Mouse (Mus musculus): ENCODE measurements around the gene Shank3. TPM values are rescaled to one million over a fixed set of nuclear protein-coding genes. Genes with fewer than 3 reads are reported as not detected.
A peak's percentile ranks its signal among the peaks of the same experiment; 100 is the strongest.

Shank3 gene
- polyA plus RNA-seq (2012; rRNA removed): 6.8 and 8.2 TPM in 2 replicates

GRCm38 (mm10) chr15:89498961-89499688 is at the start of gene Shank3:
Shank3 (plus strand) TSS chr15:89499623.
- Histone ChIP-seq H3K27me3 (ENCODE audit: control insufficient read depth, insufficient read depth, low read length) (peaks cover 6% of the 10 kb centered on the region), H3K4me3 (ENCODE audit: control insufficient read depth, insufficient read depth, low read length) (peak within 1 kb of the TSS; percentile 52), H3K27ac (ENCODE audit: control insufficient read depth, insufficient read depth, low read length) (no peak within 1 kb of the TSS), H3K4me1 (replicated peaks; ENCODE audit: control insufficient read depth, insufficient read depth, low read length) (peaks cover 12% of the 10 kb centered on the region), H3K36me3 (ENCODE audit: control insufficient read depth, insufficient read depth, low read length) (no peaks in the 10 kb centered on the region)
- TF ChIP-seq POLR2A (IDR thresholded peaks at IDR 0.05; ENCODE audit: control insufficient read depth, extremely low read depth, insufficient read depth, low read length, poor library complexity): no peak
- TF ChIP-seq CTCF (IDR thresholded peaks at IDR 0.05; ENCODE audit: borderline replicate concordance, control insufficient read depth, extremely low read depth, insufficient read depth, low read length, poor library complexity): no peak
- WGBS: under 1% methylated on average over 53 of the region's 72 CpGs
- peak; percentile 40 for DNase-seq

GRCm38 (mm10) chr15:89452906-89453864 is 46.2 kb upstream of the Shank3 start:
- Histone ChIP-seq H3K4me3 (ENCODE audit: control insufficient read depth, insufficient read depth, low read length) (no peak overlapping the region), H3K27ac (ENCODE audit: control insufficient read depth, insufficient read depth, low read length) (no peak overlapping the region), H3K4me1 (replicated peaks; ENCODE audit: control insufficient read depth, insufficient read depth, low read length) (peaks cover 8% of the 10 kb centered on the region), H3K27me3 (ENCODE audit: control insufficient read depth, insufficient read depth, low read length) (peaks cover 8% of the 10 kb centered on the region; the same call in 1 of the 2 replicates), H3K36me3 (ENCODE audit: control insufficient read depth, insufficient read depth, low read length) (no peaks in the 10 kb centered on the region)
- no peak for TF ChIP-seq CTCF (IDR thresholded peaks at IDR 0.05; ENCODE audit: borderline replicate concordance, control insufficient read depth, extremely low read depth, insufficient read depth, low read length, poor library complexity)
- no peak for TF ChIP-seq POLR2A (IDR thresholded peaks at IDR 0.05; ENCODE audit: control insufficient read depth, extremely low read depth, insufficient read depth, low read length, poor library complexity)
- 7% methylated on average over 24 of the region's 24 CpGs for WGBS
- peak; percentile 55 for DNase-seq

DNA sequence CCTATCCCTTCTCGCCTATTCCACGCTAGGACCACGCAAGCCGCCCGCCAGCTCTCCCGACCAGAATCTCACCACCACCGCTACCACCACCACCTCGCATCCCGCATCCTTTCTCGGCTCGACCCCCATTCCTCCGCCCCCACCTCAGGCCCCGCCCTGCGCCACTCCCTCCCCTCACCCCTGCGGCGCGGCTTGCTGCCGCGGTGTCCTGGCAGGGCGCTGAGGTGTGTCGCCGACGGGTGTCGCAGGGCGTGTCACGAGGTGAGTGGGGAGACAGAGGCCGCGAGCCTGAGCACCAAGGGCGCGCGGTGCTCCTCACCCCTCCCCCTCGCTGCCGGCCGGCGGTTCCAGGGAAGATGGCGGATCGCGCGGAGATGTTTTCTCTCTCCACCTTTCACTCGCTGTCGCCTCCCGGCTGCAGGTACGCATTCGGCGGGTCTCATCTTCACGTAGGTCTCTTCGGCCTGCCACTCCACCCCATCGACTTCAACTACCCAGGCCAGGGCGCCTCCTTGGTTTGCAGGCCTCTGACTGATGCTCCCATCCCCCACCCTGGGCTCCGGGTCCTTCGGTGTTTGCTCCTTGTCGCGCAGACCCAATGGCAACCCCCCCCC is 45.5 kb upstream of the Shank3 start, which contains the start of gene Mapk8ip2:
Gene Mapk8ip2, plus strand, starts transcription at position 49 of the 614 bp plus-strand sequence.
- Histone ChIP-seq H3K4me1 (replicated peaks; ENCODE audit: control insufficient read depth, insufficient read depth, low read length) (peaks cover 11% of the 10 kb centered on the region), H3K36me3 (ENCODE audit: control insufficient read depth, insufficient read depth, low read length) (no peaks in the 10 kb centered on the region), H3K27me3 (ENCODE audit: control insufficient read depth, insufficient read depth, low read length) (peaks cover 8% of the 10 kb centered on the region; the same call in 1 of the 2 replicates), H3K27ac (ENCODE audit: control insufficient read depth, insufficient read depth, low read length) (no peak within 1 kb of the TSS), H3K4me3 (ENCODE audit: control insufficient read depth, insufficient read depth, low read length) (no peak within 1 kb of the TSS)
- DNase-seq: no peak
- no peak for TF ChIP-seq POLR2A (IDR thresholded peaks at IDR 0.05; ENCODE audit: control insufficient read depth, extremely low read depth, insufficient read depth, low read length, poor library complexity)
- no peak for TF ChIP-seq CTCF (IDR thresholded peaks at IDR 0.05; ENCODE audit: borderline replicate concordance, control insufficient read depth, extremely low read depth, insufficient read depth, low read length, poor library complexity)
- WGBS: 6% methylated on average over 53 of the region's 53 CpGs

DNA sequence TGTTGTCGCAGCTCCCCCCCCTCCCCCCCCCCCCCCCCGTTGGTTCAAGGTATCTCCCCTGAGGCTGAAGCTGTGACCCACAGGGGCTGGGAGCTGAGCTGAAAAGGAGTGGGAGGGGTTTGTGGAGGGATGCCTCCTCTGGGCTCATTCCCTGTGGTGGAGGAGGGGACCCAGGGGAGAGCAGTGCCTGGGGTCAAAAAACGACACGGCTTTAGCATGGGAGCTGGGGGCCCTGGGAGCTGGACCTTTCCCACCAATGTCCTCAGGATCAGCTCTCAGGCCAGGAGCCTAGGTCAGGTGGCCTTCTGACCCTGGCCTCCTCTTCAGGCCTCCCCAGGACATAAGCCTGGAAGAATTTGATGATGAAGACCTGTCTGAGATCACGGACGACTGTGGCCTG is 44.6 kb upstream of the Shank3 start:
- 38% methylated on average over 6 of the region's 6 CpGs for WGBS
- H3K4me1 ChIP-seq (replicated peaks; ENCODE audit: control insufficient read depth, insufficient read depth, low read length): peaks cover 13% of the 10 kb centered on the region
- no peak overlapping the region for H3K4me3 ChIP-seq (ENCODE audit: control insufficient read depth, insufficient read depth, low read length)
- H3K36me3 ChIP-seq (ENCODE audit: control insufficient read depth, insufficient read depth, low read length): no peaks in the 10 kb centered on the region
- TF ChIP-seq POLR2A (IDR thresholded peaks at IDR 0.05; ENCODE audit: control insufficient read depth, extremely low read depth, insufficient read depth, low read length, poor library complexity) (no peak), CTCF (IDR thresholded peaks at IDR 0.05; ENCODE audit: borderline replicate concordance, control insufficient read depth, extremely low read depth, insufficient read depth, low read length, poor library complexity) (no peak)
- no peak overlapping the region for H3K27ac ChIP-seq (ENCODE audit: control insufficient read depth, insufficient read depth, low read length)
- H3K27me3 ChIP-seq (ENCODE audit: control insufficient read depth, insufficient read depth, low read length): peaks cover 8% of the 10 kb centered on the region; the same call in 1 of the 2 replicates
- DNase-seq: no peak

DNA sequence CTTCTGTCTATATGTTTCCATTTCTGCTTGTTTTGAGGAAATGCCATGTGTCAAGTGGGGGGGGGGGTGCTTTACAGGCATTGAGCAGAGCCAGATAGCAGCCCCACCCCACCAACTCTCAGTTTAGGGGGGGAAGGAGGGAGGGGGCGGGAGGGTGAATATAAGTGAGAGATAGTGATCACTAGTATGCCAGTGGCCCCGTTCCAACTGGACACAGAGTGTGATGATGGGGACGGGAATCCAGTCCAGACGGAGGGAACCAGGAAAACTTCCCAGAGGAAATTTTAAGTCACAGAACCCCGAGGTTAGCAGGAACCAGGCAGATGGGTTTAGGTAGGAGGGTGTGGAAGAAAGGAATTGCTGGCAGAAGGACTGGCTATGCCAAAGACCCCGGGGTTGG is 43.8 kb upstream of the Shank3 start:
- TF ChIP-seq POLR2A (IDR thresholded peaks at IDR 0.05; ENCODE audit: control insufficient read depth, extremely low read depth, insufficient read depth, low read length, poor library complexity): no peak
- WGBS: 84% methylated on average over 6 of the region's 6 CpGs
- no peak for DNase-seq
- Histone ChIP-seq H3K36me3 (ENCODE audit: control insufficient read depth, insufficient read depth, low read length) (no peaks in the 10 kb centered on the region), H3K27me3 (ENCODE audit: control insufficient read depth, insufficient read depth, low read length) (peaks cover 8% of the 10 kb centered on the region; the same call in 1 of the 2 replicates), H3K4me1 (replicated peaks; ENCODE audit: control insufficient read depth, insufficient read depth, low read length) (peaks cover 13% of the 10 kb centered on the region), H3K4me3 (ENCODE audit: control insufficient read depth, insufficient read depth, low read length) (no peak overlapping the region), H3K27ac (ENCODE audit: control insufficient read depth, insufficient read depth, low read length) (no peak overlapping the region)

DNA sequence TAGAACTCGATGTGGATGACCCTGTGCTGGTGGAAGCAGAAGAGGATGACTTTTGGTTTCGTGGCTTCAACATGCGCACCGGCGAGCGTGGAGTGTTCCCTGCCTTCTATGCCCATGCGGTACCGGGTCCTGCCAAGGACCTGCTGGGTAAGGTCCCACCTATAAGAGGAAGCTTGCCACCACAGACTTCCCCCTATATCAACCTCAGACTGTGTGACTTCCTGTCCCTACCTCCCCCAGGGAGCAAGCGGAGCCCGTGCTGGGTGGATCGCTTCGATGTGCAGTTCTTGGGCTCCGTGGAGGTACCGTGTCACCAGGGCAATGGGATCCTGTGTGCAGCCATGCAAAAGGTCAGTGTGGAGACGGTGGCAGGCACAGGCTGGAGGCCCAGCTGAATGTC is 40.5 kb upstream of the Shank3 start:
- Histone ChIP-seq H3K27me3 (ENCODE audit: control insufficient read depth, insufficient read depth, low read length) (peaks cover 2% of the 10 kb centered on the region; the same call in 1 of the 2 replicates), H3K27ac (ENCODE audit: control insufficient read depth, insufficient read depth, low read length) (no peak overlapping the region), H3K4me1 (replicated peaks; ENCODE audit: control insufficient read depth, insufficient read depth, low read length) (peaks cover 8% of the 10 kb centered on the region), H3K4me3 (ENCODE audit: control insufficient read depth, insufficient read depth, low read length) (no peak overlapping the region), H3K36me3 (ENCODE audit: control insufficient read depth, insufficient read depth, low read length) (no peaks in the 10 kb centered on the region)
- no peak for TF ChIP-seq CTCF (IDR thresholded peaks at IDR 0.05; ENCODE audit: borderline replicate concordance, control insufficient read depth, extremely low read depth, insufficient read depth, low read length, poor library complexity)
- no peak for TF ChIP-seq POLR2A (IDR thresholded peaks at IDR 0.05; ENCODE audit: control insufficient read depth, extremely low read depth, insufficient read depth, low read length, poor library complexity)
- DNase-seq: no peak
- 7% methylated on average over 15 of the region's 15 CpGs for WGBS
